ENCODE assay signal across 13 mouse cellular contexts in the genomic region with DNA sequence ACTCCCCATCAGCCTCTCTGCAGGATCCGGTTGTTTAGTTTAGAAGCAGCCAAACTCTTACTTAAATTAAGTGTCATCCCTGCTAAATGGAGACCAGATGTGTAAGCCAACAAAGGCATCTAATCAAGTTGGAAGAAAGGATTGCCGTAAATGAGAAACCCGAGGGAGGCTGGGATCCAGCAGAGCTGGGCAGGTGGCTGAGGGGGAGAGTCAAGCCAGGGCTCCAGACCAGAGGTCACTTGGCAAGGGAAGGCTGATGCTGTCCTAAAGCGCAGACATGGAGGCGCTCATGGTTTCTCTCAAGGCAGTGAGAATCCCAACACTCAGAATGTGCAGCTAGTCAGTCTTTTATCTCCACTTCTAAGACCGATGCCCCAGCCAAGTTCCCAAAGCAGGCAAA.
DNase-seq lines count a peak whose midpoint lies in the region; ATAC-seq and TF ChIP-seq lines count a peak whose summit lies in the region.
"Had no signal": no experiment of that assay in that cellular context is flagged by ENCODE, and none has a peak within 500 bp of the region (broad histone marks: within the 10 kb centered on the region; RNA-seq: fewer than 3 reads in every experiment).

No protein-coding gene starts in this region.

- TF ChIP-seq CTCF in liver, postnatal 0 days (IDR thresholded peaks at IDR 0.05; ENCODE audit: low read depth): no peak

- no peak overlapping the region for H3K4me3 ChIP-seq in liver, postnatal 0 days (ENCODE audit: low read depth, low read length)
- no peak overlapping the region for H3K4me3 ChIP-seq in liver, embryonic 11.5 days (ENCODE audit: low read depth, low read length)
- no peak overlapping the region for H3K4me3 ChIP-seq in embryonic facial prominence, embryonic 14.5 days (ENCODE audit: low read depth, low read length)
- no peak overlapping the region for H3K4me3 ChIP-seq in hindbrain, embryonic 14.5 days (replicated peaks; ENCODE audit: low read length)
- H3K4me3 ChIP-seq: left cerebral cortex, adult 2 months; liver, embryonic 13.5 days; midbrain, embryonic 12.5 days had no signal

- no peak for TF ChIP-seq EP300 in liver, postnatal 0 days (IDR thresholded peaks at IDR 0.05; ENCODE audit: low read depth)

- no peaks in the 10 kb centered on the region for H3K9me3 ChIP-seq in liver, postnatal 0 days (ENCODE audit: low read length)
- no peaks in the 10 kb centered on the region for H3K9me3 ChIP-seq in liver, embryonic 11.5 days (ENCODE audit: control insufficient read depth, low read length)
- no peaks in the 10 kb centered on the region for H3K9me3 ChIP-seq in embryonic facial prominence, embryonic 14.5 days (ENCODE audit: control insufficient read depth, low read length)
- no peaks in the 10 kb centered on the region for H3K9me3 ChIP-seq in hindbrain, embryonic 14.5 days (ENCODE audit: control insufficient read depth, low read length)
- H3K9me3 ChIP-seq: liver, embryonic 13.5 days; midbrain, embryonic 12.5 days had no signal

- H3K4me1 ChIP-seq in liver, postnatal 0 days (ENCODE audit: insufficient read depth): peaks cover 38% of the 10 kb centered on the region
- H3K4me1 ChIP-seq in liver, embryonic 11.5 days (replicated peaks; ENCODE audit: control insufficient read depth, insufficient read depth, low read length): peaks cover 5% of the 10 kb centered on the region; the same call in 1 of the 2 replicates
- H3K4me1 ChIP-seq in embryonic facial prominence, embryonic 14.5 days (ENCODE audit: control insufficient read depth, insufficient read depth, low read length): no peaks in the 10 kb centered on the region
- peaks cover 14% of the 10 kb centered on the region for H3K4me1 ChIP-seq in hindbrain, embryonic 14.5 days (replicated peaks; ENCODE audit: control insufficient read depth, insufficient read depth, low read length)

- no peak for ATAC-seq in liver, postnatal 0 days
- ATAC-seq in liver, embryonic 11.5 days (replicated peaks; ENCODE audit: low FRiP score): no peak
- ATAC-seq in embryonic facial prominence, embryonic 14.5 days (ENCODE audit: low read depth): peak; percentile 28; the same call in 1 of the 2 replicates
- no peak for ATAC-seq in hindbrain, embryonic 14.5 days (ENCODE audit: low FRiP score)
- ATAC-seq: intestine, postnatal 0 days had no signal

- intact Hi-C loops in gastrocnemius, postnatal 14 days (cut with DNase I; ENCODE audit: low total_unique reads): no loop called here

- DNase-seq in liver, postnatal 0 days: peak; percentile 36
- DNase-seq in liver, embryonic 11.5 days (ENCODE audit: low spot score): no peak
- DNase-seq in embryonic facial prominence, embryonic 14.5 days (ENCODE audit: low spot score): peak; percentile 60
- DNase-seq in gastrocnemius, postnatal 14 days: peak; percentile 42
- DNase-seq in kidney, postnatal 36 days: peak; percentile 75 to 81
- DNase-seq in urinary bladder, postnatal 4 days (ENCODE audit: low spot score in 2 of 2): no peak
- no peak for DNase-seq in hindbrain, embryonic 14.5 days (ENCODE audit: low spot score)
- DNase-seq: adrenal gland, adult 2 months; liver, embryonic 13.5 days; right cerebral cortex, adult 18-20 months had no signal

- no peaks in the 10 kb centered on the region for H3K36me3 ChIP-seq in liver, postnatal 0 days (replicated peaks; ENCODE audit: insufficient read depth, low read length)
- no peaks in the 10 kb centered on the region for H3K36me3 ChIP-seq in liver, embryonic 11.5 days (ENCODE audit: control insufficient read depth, insufficient read depth, low read length)
- H3K36me3 ChIP-seq in embryonic facial prominence, embryonic 14.5 days (ENCODE audit: control insufficient read depth, insufficient read depth, low read length): no peaks in the 10 kb centered on the region
- H3K36me3 ChIP-seq in hindbrain, embryonic 14.5 days (replicated peaks; ENCODE audit: control insufficient read depth, insufficient read depth): no peaks in the 10 kb centered on the region
- H3K36me3 ChIP-seq: liver, embryonic 13.5 days; midbrain, embryonic 12.5 days had no signal

- no peaks in the 10 kb centered on the region for H3K27me3 ChIP-seq in liver, postnatal 0 days (ENCODE audit: insufficient read depth, low read length)
- H3K27me3 ChIP-seq in liver, embryonic 11.5 days (replicated peaks; ENCODE audit: control insufficient read depth, insufficient read depth, low read length): no peaks in the 10 kb centered on the region; the same call in 1 of the 2 replicates
- H3K27me3 ChIP-seq in embryonic facial prominence, embryonic 14.5 days (replicated peaks; ENCODE audit: control insufficient read depth, insufficient read depth, low read length): no peaks in the 10 kb centered on the region
- no peaks in the 10 kb centered on the region for H3K27me3 ChIP-seq in hindbrain, embryonic 14.5 days (ENCODE audit: control insufficient read depth, insufficient read depth, low read length)
- H3K27me3 ChIP-seq: liver, embryonic 13.5 days had no signal

- WGBS in liver, postnatal 0 days (ENCODE audit: insufficient replicate concordance): 69% methylated on average over 6 of the region's 6 CpGs
- WGBS in liver, embryonic 11.5 days: 59% methylated on average over 6 of the region's 6 CpGs
- 35% methylated on average over 6 of the region's 6 CpGs for WGBS in embryonic facial prominence, embryonic 14.5 days
- WGBS in hindbrain, embryonic 14.5 days: 67% methylated on average over 6 of the region's 6 CpGs

- H3K27ac ChIP-seq in liver, postnatal 0 days (ENCODE audit: low read depth): peak overlapping the region; percentile 30; the same call in 1 of the 2 replicates
- no peak overlapping the region for H3K27ac ChIP-seq in liver, embryonic 11.5 days (ENCODE audit: low read depth, low read length)
- H3K27ac ChIP-seq in embryonic facial prominence, embryonic 14.5 days (replicated peaks; ENCODE audit: low read depth, low read length): no peak overlapping the region
- H3K27ac ChIP-seq in hindbrain, embryonic 14.5 days: no peak overlapping the region
- H3K27ac ChIP-seq: left cerebral cortex, adult 2 months; liver, embryonic 13.5 days; midbrain, embryonic 12.5 days had no signal

- no peak overlapping the region for H3K4me2 ChIP-seq in liver, postnatal 0 days (ENCODE audit: low read depth, low read length)
- H3K4me2 ChIP-seq in liver, embryonic 11.5 days: no peak overlapping the region
- no peak overlapping the region for H3K4me2 ChIP-seq in embryonic facial prominence, embryonic 14.5 days (ENCODE audit: low read depth, low read length)
- no peak overlapping the region for H3K4me2 ChIP-seq in hindbrain, embryonic 14.5 days (replicated peaks)
- H3K4me2 ChIP-seq: liver, embryonic 13.5 days; midbrain, embryonic 12.5 days had no signal

- no peak overlapping the region for H3K9ac ChIP-seq in liver, postnatal 0 days (replicated peaks)
- no peak overlapping the region for H3K9ac ChIP-seq in liver, embryonic 11.5 days (ENCODE audit: low read depth, low read length)
- H3K9ac ChIP-seq in embryonic facial prominence, embryonic 14.5 days (ENCODE audit: low read depth, low read length): no peak overlapping the region
- no peak overlapping the region for H3K9ac ChIP-seq in hindbrain, embryonic 14.5 days
- H3K9ac ChIP-seq: liver, embryonic 13.5 days; midbrain, embryonic 12.5 days had no signal

Comparison
In these comparisons a context has a peak if more than half of its experiments do, and no peak if none do; other contexts are left out.
1. DNase-seq: peak in liver, postnatal 0 days (single experiment), embryonic facial prominence, embryonic 14.5 days (single experiment), gastrocnemius, postnatal 14 days (single experiment) and kidney, postnatal 36 days (2 of 2); none in liver, embryonic 11.5 days (single experiment), urinary bladder, postnatal 4 days (0 of 2) and hindbrain, embryonic 14.5 days (single experiment).